8 mouse cellular contexts compared by ENCODE assay signal in the genomic region with DNA sequence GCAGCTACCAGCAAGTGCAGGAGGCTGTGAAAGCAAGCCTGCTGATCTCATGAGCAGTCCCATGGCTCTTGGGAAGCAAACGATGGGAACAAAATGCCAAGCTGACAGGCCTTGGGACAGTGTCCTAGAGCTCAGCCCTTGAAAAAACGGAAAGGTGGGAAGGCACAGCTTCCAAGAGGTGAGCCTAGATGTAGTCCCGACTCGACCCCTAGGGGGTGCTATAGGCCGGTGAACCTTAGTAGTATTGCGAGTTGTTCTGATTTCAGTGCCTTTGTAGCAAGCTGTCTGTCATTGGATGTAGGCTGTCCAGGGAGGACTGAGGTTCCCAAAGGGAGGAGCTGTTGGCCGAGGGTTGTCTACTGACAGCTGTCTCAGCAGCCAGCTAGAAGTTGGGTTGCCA. TPM values are rescaled to one million over a fixed set of nuclear protein-coding genes. Genes with fewer than 3 reads are reported as not detected.
DNase-seq lines count a peak whose midpoint lies in the region; ATAC-seq and TF ChIP-seq lines count a peak whose summit lies in the region.

No protein-coding gene starts in this region.

- no peak overlapping the region for H3K4me3 ChIP-seq in lung, embryonic 14.5 days (ENCODE audit: low read depth, low read length)

- H3K9ac ChIP-seq in lung, embryonic 14.5 days: no peak overlapping the region

- WGBS in large intestine, adult 2 months: 12% methylated on average over 7 of the region's 7 CpGs
- WGBS in lung, embryonic 14.5 days: 17% methylated on average over 7 of the region's 7 CpGs

- DNase-seq in CD8-positive naive resting alpha-beta T cell, adult 2 months (ENCODE audit: low read depth in 2 of 2, low spot score in 2 of 2): peak; percentile 20 to 57
- peak; percentile 79 for DNase-seq in R1 (ENCODE audit: low read depth, low spot score)
- peak; percentile 80 to 88 for DNase-seq in cerebellum, postnatal 25 days
- peak; percentile 62 for DNase-seq in gastrocnemius, postnatal 14 days
- DNase-seq in large intestine, adult 2 months (ENCODE audit: low read depth, low spot score): peak; percentile 4
- peak; percentile 76 for DNase-seq in lung, embryonic 14.5 days
- peak; percentile 64 for DNase-seq in right cerebral cortex, postnatal 25 days
- peak; percentile 35 to 73 for DNase-seq in urinary bladder, postnatal 4 days (ENCODE audit: low spot score in 2 of 2)

- TF ChIP-seq CTCF in lung, embryonic 14.5 days (IDR thresholded peaks at IDR 0.05; ENCODE audit: low read depth): peak; percentile 69

- H3K4me2 ChIP-seq in lung, embryonic 14.5 days: no peak overlapping the region

- H3K27ac ChIP-seq in lung, embryonic 14.5 days (ENCODE audit: low read depth): no peak overlapping the region

- no peaks in the 10 kb centered on the region for H3K4me1 ChIP-seq in lung, embryonic 14.5 days (ENCODE audit: insufficient read depth)

- no peaks in the 10 kb centered on the region for H3K27me3 ChIP-seq in lung, embryonic 14.5 days (ENCODE audit: insufficient read depth, low read length)

- ATAC-seq in lung, embryonic 14.5 days (ENCODE audit: insufficient read depth): no peak

- H3K9me3 ChIP-seq in lung, embryonic 14.5 days (ENCODE audit: low read depth, low read length): no peaks in the 10 kb centered on the region

- H3K36me3 ChIP-seq in lung, embryonic 14.5 days (ENCODE audit: insufficient read depth): no peaks in the 10 kb centered on the region

- intact Hi-C loops in gastrocnemius, postnatal 14 days (cut with DNase I; ENCODE audit: low total_unique reads): loop anchor here (2.0 kb wide), 1 partner anchor 118 kb away; no protein-coding TSS in a partner anchor

RNA-seq across cellular contexts. Expression of a gene that starts 49.7 kb away (rescaled TPM):
- total RNA-seq in gastrocnemius, postnatal 14 days (2021): under 1 TPM; 0.16 to 0.18 TPM
- polyA plus RNA-seq in large intestine, adult 2 months (2012; rRNA removed): 0.01 and 0.04 TPM in 2 replicates
- 0.16 TPM in 1 of 2 replicates, not detected in the other for polyA plus RNA-seq in lung, embryonic 14.5 days (2014; fragmentation: Nextera tagmentation; extraction: Ambion mirVana)

Comparison
In these comparisons a context has a peak if more than half of its experiments do, and no peak if none do; other contexts are left out.
1. DNase-seq: peak in every context shown above with its lines; median percentile 84 in cerebellum, postnatal 25 days; 79 in R1; 76 in lung, embryonic 14.5 days; 64 in right cerebral cortex, postnatal 25 days; 62 in gastrocnemius, postnatal 14 days; 54 in urinary bladder, postnatal 4 days; 38 in CD8-positive naive resting alpha-beta T cell, adult 2 months; 4 in large intestine, adult 2 months.